Comparison of ENCODE assay signal across 8 mouse cellular contexts in genomic region chr5:140115434-140116271, GRCm38 (mm10).
DNase-seq lines count a peak whose midpoint lies in the region; ATAC-seq and TF ChIP-seq lines count a peak whose summit lies in the region.

No protein-coding gene starts in this region.

- peak overlapping the region; percentile 75 for H3K27ac ChIP-seq in brown adipose tissue, adult 24 weeks (replicated peaks; ENCODE audit: low read depth, low read length)
- H3K27ac ChIP-seq in intestine, postnatal 0 days (ENCODE audit: low read depth, low read length), result no peak overlapping the region
- no peak overlapping the region for H3K27ac ChIP-seq in limb, embryonic 14.5 days (replicated peaks; ENCODE audit: low read depth, low read length)
- H3K27ac ChIP-seq in midbrain, embryonic 13.5 days, result peak overlapping the region; percentile 44

- 26% methylated on average over 8 of the region's 8 CpGs for WGBS in intestine, postnatal 0 days
- WGBS in limb, embryonic 14.5 days, result 35% methylated on average over 8 of the region's 8 CpGs
- WGBS in midbrain, embryonic 13.5 days, result 52% methylated on average over 8 of the region's 8 CpGs

- TF ChIP-seq POLR2A in limb, embryonic 14.5 days (IDR thresholded peaks at IDR 0.05; ENCODE audit: borderline replicate concordance, extremely low read depth, insufficient read depth, insufficient read length), result no peak

- H3K4me2 ChIP-seq in intestine, postnatal 0 days (replicated peaks; ENCODE audit: low read depth), result no peak overlapping the region
- no peak overlapping the region for H3K4me2 ChIP-seq in limb, embryonic 14.5 days (replicated peaks; ENCODE audit: low read depth, low read length, severe bottlenecking)
- H3K4me2 ChIP-seq in midbrain, embryonic 13.5 days (replicated peaks), result no peak overlapping the region

- no peak overlapping the region for H3K9ac ChIP-seq in intestine, postnatal 0 days (ENCODE audit: low read depth, low read length)
- no peak overlapping the region for H3K9ac ChIP-seq in limb, embryonic 14.5 days (ENCODE audit: low read depth, low read length, severe bottlenecking)
- no peak overlapping the region; the same call in 1 of the 2 replicates for H3K9ac ChIP-seq in midbrain, embryonic 13.5 days (replicated peaks)

- H3K4me1 ChIP-seq in brown adipose tissue, adult 24 weeks (ENCODE audit: control insufficient read depth, insufficient read depth, insufficient read length, low read length), result peaks cover 17% of the 10 kb centered on the region
- H3K4me1 ChIP-seq in intestine, postnatal 0 days (replicated peaks; ENCODE audit: control insufficient read depth, insufficient read depth, low read length), result 0 out of 2 replicates have a peak, but pooled peaks cover 5% of the 10 kb centered on the region
- no peaks in the 10 kb centered on the region for H3K4me1 ChIP-seq in limb, embryonic 14.5 days (ENCODE audit: control insufficient read depth, insufficient read depth, low read length)
- H3K4me1 ChIP-seq in midbrain, embryonic 13.5 days (replicated peaks), result peaks cover 34% of the 10 kb centered on the region

- no peaks in the 10 kb centered on the region for H3K9me3 ChIP-seq in intestine, postnatal 0 days (ENCODE audit: control insufficient read depth)
- H3K9me3 ChIP-seq in limb, embryonic 14.5 days (ENCODE audit: control insufficient read depth, low read length), result no peaks in the 10 kb centered on the region
- H3K9me3 ChIP-seq in midbrain, embryonic 13.5 days, result no peaks in the 10 kb centered on the region

- no peak for TF ChIP-seq CTCF in intestine, postnatal 0 days (IDR thresholded peaks at IDR 0.05; ENCODE audit: low read depth)

- ATAC-seq in frontal cortex, adult (ENCODE audit: low TSS enrichment), result peak; percentile 79
- peak; percentile 59; the same call in 1 of the 2 replicates for ATAC-seq in intestine, postnatal 0 days
- ATAC-seq in limb, embryonic 14.5 days (ENCODE audit: low FRiP score, low read depth), result no peak
- peak; percentile 80 for ATAC-seq in midbrain, embryonic 13.5 days

- H3K36me3 ChIP-seq in intestine, postnatal 0 days (ENCODE audit: control insufficient read depth, insufficient read depth), result no peaks in the 10 kb centered on the region
- peaks cover 14% of the 10 kb centered on the region; the same call in 1 of the 2 replicates for H3K36me3 ChIP-seq in limb, embryonic 14.5 days (ENCODE audit: control insufficient read depth, insufficient read depth, low read length)
- H3K36me3 ChIP-seq in midbrain, embryonic 13.5 days, result 0 out of 2 replicates have a peak, but pooled peaks cover 4% of the 10 kb centered on the region

- no peak for DNase-seq in frontal cortex, postnatal 25 days (ENCODE audit: low spot score in 2 of 2)
- DNase-seq in heart, adult 8-10 months (ENCODE audit: low spot score), result peak; percentile 88
- DNase-seq in limb, embryonic 14.5 days (ENCODE audit: low spot score), result peak; percentile 68
- no peak for DNase-seq in urinary bladder, adult 2 months (ENCODE audit: low spot score)

- H3K4me3 ChIP-seq in brown adipose tissue, adult 24 weeks (ENCODE audit: insufficient read depth, low read depth, low read length), result no peak overlapping the region
- no peak overlapping the region for H3K4me3 ChIP-seq in intestine, postnatal 0 days (ENCODE audit: low read depth, low read length)
- H3K4me3 ChIP-seq in limb, embryonic 14.5 days (replicated peaks; ENCODE audit: low read length), result no peak overlapping the region
- H3K4me3 ChIP-seq in midbrain, embryonic 13.5 days (replicated peaks), result no peak overlapping the region

- H3K27me3 ChIP-seq in intestine, postnatal 0 days (replicated peaks; ENCODE audit: control insufficient read depth, insufficient read depth, low read length), result no peaks in the 10 kb centered on the region
- no peaks in the 10 kb centered on the region for H3K27me3 ChIP-seq in limb, embryonic 14.5 days (ENCODE audit: control insufficient read depth, insufficient read depth, low read length)
- no peaks in the 10 kb centered on the region for H3K27me3 ChIP-seq in midbrain, embryonic 13.5 days

Comparison
In these comparisons a context has a peak if more than half of its experiments do, and no peak if none do; other contexts are left out.
1. DNase-seq: peak in heart, adult 8-10 months (single experiment) and limb, embryonic 14.5 days (single experiment); none in frontal cortex, postnatal 25 days (0 of 2) and urinary bladder, adult 2 months (single experiment).
2. H3K27ac ChIP-seq: peak in brown adipose tissue, adult 24 weeks (single experiment) and midbrain, embryonic 13.5 days (single experiment); none in intestine, postnatal 0 days (single experiment) and limb, embryonic 14.5 days (single experiment).